Mouse (Mus musculus) stomach, postnatal 0 days (tissue): ENCODE measurements around the gene Slc34a2.

ENCODE experiments used
- CTCF ChIP-seq: IDR thresholded peaks from 2 replicates; pipeline ENCODE4 v1.5.1; 2016; ENCODE audit warnings: antibody characterized with exemption, low read depth, mild to moderate bottlenecking, moderate library complexity
- EP300 ChIP-seq: optimal IDR thresholded peaks from 2 replicates; pipeline ENCODE3; 2016; ENCODE audit warnings: antibody characterized with exemption

- TF ChIP-seq CTCF (no peak), EP300 (no peak)
Observed at GRCm38 (mm10) chr5:53114616-53115267, 76.9 kb downstream of the Slc34a2 start.
